Mouse (Mus musculus): ENCODE measurements around the gene Erbin.

Gene Erbin

GRCm38 (mm10) chr13:103912351-103912750 lies 8.0 kb downstream of the Erbin start:
- no peak for DNase-seq (ENCODE audit: low read depth, low spot score)

DNA sequence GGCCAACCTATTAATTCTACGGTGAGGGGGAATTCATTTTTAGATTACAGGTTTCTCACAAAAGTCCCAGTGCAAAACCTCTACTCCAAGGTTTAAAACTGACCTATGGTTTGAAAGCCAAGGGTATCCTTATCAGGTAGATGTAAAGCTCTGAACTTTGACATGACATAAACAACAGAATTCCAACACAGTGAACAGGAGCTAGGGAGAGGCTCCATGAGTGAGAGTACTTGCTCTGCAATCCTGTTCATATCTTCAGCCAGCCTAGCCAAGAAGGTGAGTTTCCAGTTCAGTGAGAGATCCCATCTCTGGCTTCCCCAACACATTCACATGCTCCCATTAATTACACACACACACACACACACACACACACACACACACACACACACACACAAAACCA lies 9.7 kb downstream of the Erbin start:
- DNase-seq (ENCODE audit: low read depth, low spot score), result no peak

DNA sequence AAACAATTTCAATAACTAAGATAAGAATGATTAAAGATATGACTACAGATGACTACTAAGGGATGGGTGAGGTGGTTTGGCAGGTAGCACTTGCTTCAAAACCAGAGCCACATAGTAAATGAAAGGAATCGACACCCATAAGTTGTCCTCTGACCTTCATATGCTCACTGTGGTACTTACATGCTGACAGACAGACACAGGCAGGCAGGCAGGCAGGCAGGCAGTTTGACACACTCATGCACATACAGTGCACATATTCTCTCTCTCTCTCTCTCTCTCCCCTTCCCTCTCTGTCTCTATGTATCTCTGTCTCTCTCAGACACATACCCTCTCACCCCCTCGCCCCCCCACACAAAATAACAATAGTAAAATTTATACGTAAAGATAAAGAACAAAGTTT lies 10.4 kb downstream of the Erbin start:
- no peak for DNase-seq (ENCODE audit: low read depth, low spot score)

DNA sequence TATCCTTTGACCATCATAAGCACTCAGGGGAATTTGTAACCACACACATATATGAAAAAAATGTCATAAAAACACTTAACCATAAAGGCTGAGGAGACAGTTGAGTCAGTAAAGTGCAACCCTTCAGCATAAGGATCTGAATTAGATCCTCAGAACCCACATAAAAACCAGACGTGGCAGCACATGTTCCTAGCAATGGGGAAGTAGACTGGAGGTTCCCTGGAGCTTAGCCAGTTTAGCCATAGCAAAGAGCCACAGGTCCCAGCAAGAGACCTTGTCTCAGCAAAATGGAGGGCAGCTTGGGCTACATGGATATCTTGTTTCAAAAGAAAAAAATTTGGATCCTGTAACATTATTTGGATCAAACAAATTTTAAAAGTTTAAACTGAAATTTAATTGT lies 20.3 kb downstream of the Erbin start:
- DNase-seq (ENCODE audit: low read depth, low spot score), result no peak

- DNase-seq (ENCODE audit: low read depth, low spot score), result no peak
These were observed 22.7 kb downstream of the Erbin start for GRCm38 (mm10) chr13:103897606-103898005.

GRCm38 (mm10) chr13:103893065-103893464 lies 27.2 kb downstream of the Erbin start:
- no peak for DNase-seq (ENCODE audit: low read depth, low spot score)

- DNase-seq (ENCODE audit: low read depth, low spot score), result no peak
These were observed 30.3 kb downstream of the Erbin start for GRCm38 (mm10) chr13:103890038-103890437.

DNA sequence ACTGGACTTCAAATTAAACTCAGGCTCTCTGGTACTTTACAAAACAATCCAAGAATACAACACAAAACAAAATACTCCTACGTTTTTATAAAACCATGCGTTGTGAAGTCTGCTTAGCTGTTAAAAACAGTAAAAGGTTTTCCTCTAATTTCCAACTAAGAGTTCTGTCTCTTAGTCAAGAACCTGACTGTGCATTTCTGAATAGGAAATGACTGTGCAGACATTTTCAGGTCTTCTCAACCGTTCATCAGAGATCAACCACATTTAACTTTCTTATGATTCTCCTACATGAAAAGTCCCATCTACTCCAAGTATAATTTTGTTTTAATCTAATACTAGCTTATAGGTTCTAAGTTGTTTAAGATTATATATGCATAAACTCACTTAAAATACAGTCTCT lies 33.8 kb downstream of the Erbin start:
- DNase-seq (ENCODE audit: low read depth, low spot score), result no peak

GRCm38 (mm10) chr13:103881200-103881599 lies 39.1 kb downstream of the Erbin start:
- no peak for DNase-seq (ENCODE audit: low read depth, low spot score)

GRCm38 (mm10) chr13:103876743-103877142 lies 43.6 kb downstream of the Erbin start:
- no peak for DNase-seq (ENCODE audit: low read depth, low spot score)

DNA sequence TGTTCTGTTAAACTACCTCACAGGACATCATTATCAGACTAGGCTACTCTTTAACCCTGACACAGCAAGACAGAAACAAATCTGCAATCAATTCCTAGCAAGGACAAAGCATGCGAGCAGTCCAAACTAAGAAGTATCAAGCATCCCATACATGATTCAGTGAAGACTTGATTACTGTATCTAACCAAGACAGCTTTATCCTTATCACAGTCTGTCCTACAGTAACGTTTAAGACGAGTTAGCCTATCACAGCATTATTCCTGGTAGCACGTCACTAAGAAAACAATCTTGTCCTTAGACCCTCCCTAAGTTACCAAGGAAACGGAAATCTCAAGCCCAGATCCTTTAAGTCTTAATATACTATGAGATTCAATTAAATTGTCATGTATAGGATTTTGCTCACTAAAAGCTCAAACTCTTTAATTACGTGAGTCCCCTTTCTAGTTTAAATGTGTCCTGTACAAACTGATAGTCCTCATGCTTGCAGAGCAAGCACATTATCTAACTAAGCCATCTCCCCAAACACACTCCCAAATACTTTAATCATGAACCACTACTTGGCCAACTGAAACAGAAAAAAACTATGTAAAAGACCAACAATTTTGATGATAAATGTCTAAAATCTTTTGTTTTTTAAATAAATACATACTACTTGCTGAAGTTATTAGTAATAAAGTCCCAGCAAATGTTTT lies 44.3 kb downstream of the Erbin start:
- no peak for DNase-seq (ENCODE audit: low read depth, low spot score)

- DNase-seq (ENCODE audit: low read depth, low spot score), result no peak
These were observed 49.5 kb downstream of the Erbin start for GRCm38 (mm10) chr13:103870786-103871185.

DNA sequence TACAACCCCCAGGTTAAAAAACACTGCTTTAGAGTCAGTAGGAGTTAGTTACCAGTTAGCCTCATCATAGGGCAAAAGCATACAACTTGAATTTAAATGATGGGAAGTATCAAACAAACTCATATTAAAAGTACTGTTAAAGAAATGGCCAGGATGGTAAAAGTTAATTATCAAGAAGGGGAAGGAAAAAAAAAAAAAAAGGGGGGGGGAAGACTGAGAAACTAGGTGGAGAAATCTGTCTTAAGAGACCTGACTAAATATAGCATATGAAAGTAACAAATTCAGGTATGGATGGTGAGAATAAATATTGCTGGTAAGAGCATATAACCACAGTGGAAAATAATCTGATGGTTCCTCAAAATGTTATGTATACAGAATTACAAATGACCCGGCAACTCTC lies 50.2 kb downstream of the Erbin start:
- no peak for DNase-seq (ENCODE audit: low read depth, low spot score)

GRCm38 (mm10) chr13:103868875-103869274 lies 51.4 kb downstream of the Erbin start:
- DNase-seq (ENCODE audit: low read depth, low spot score), result no peak

DNA sequence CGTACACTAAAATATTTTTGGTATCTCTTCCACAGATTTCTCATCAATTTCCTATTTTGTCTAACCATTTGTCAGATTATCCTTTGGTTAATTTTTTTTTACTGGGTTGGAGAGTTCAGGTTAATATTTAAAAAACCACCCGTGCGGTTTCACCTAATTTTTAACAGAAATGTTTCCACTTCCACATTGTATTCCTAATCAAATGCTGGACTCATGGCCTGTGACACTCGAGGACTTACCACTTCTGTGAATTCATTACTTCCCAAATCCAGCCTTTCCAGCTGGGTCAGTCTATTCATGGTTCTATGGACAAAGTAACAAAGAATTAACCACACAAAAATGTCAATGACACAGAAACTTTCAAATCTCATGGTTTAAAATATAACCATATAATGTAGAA lies 58.3 kb downstream of the Erbin start:
- no peak for DNase-seq (ENCODE audit: low read depth, low spot score)

DNA sequence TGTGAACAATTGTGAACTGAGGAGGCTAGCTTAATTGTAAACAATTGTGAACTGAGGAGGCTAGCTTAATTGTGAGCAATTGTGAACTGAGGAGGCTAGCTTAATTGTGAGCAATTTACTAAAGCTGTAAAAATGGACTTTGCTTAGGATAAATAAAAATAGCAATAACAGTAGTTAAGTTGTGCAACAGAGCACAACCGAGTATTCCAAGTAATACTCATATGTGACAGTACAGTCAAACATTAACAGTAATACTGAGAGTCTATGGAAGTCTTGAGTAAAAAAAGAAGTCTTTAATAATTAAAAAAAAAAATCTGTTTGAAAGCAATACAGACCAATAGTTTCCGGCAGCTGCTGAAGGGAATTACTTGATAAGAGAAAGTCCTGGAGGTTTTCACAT lies 61.3 kb downstream of the Erbin start:
- DNase-seq (ENCODE audit: low read depth, low spot score), result no peak

GRCm38 (mm10) chr13:103847614-103848013 lies 72.7 kb downstream of the Erbin start:
- DNase-seq (ENCODE audit: low read depth, low spot score), result no peak

- no peak for DNase-seq (ENCODE audit: low read depth, low spot score)
These were observed 78.8 kb downstream of the Erbin start for GRCm38 (mm10) chr13:103841287-103842201.

GRCm38 (mm10) chr13:103838619-103839018 lies 81.7 kb downstream of the Erbin start:
- DNase-seq (ENCODE audit: low read depth, low spot score), result no peak

DNA sequence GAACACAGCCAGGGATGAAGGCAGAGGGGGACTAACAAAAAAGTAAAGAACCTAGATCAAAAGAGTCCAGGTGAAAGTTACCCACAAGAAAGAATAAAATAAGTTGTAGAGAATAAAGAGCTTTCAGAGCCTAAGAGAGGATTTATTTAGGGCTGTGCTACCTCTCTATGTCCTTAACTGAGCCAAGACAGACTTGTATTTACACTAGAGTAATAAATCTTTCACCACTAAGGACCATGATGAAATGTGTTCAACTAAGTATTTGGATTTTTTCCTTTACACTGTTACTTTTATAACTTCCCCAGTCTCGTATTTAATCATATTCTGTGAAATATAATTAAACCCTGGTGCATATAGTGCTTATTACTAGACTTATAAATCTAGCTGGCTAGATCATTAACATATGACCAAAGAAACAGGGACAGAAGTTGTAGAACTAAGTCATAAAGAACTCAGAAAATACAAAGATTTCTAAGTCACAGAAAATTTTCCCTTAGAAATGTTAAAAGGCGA lies 90.6 kb downstream of the Erbin start:
- no peak for DNase-seq (ENCODE audit: low read depth, low spot score)

DNA sequence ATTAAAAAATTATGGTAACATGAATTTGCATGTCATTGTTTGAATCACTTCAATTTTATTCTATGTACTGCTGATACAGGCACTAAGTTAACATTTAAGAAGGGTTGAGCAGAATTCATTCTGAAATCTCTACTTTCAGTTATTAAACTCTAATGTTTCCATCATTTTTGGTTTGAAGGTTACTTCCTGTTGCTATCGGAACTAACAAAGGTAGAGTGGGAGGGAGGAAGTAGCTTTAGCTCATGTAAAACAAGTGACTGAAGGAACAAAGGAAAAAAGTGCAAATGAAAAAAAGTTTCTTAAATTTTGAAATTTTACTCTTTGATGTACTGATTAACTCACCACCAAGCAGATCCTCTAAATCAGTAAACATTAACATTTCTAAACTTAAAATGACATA lies 98.0 kb downstream of the Erbin start:
- peak; percentile 7 for DNase-seq (ENCODE audit: low read depth, low spot score)

DNA sequence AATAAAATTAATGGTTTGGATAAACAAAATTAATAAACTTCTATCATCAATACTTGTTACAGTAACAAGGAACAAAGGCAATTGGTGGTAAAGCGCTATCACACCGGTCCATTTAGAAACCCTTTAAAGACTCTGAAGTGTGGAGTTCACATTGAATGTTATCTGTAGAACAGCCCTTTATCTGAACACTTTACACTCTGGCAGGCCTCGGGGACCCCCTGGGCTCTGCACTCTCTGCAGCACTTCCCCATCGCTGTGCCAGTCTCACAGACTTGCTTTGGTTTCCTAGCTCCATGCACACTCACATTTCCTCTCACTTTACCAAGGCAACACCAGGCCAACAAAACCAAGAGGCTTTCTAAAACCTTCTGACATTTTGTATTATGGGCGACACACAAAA lies 100.9 kb downstream of the Erbin start:
- DNase-seq (ENCODE audit: low read depth, low spot score), result no peak

DNA sequence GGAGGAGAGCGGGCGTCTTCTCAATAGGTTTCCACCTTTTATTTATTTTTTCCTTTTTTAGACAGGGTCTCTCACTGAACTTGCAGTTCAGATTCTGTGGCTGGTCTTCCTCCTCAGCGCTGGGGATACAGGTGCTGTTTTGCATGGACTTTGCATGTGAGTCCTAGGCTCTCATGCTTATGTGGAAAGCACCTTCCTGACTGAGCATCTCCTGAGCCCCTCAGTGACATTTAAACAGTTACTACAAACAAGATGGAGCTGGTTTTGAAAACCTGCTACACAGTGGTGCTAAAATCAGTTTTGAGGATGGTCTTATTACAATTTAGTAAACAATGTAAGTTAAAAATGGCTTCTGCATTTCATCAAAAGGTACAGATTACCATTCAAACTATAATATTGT lies 102.4 kb downstream of the Erbin start:
- DNase-seq (ENCODE audit: low read depth, low spot score), result no peak

All from CD4-positive helper T cell, adult 2 months (primary cell).